Mouse (Mus musculus): Measurements from ENCODE around the gene Eng.

Eng gene

DNA sequence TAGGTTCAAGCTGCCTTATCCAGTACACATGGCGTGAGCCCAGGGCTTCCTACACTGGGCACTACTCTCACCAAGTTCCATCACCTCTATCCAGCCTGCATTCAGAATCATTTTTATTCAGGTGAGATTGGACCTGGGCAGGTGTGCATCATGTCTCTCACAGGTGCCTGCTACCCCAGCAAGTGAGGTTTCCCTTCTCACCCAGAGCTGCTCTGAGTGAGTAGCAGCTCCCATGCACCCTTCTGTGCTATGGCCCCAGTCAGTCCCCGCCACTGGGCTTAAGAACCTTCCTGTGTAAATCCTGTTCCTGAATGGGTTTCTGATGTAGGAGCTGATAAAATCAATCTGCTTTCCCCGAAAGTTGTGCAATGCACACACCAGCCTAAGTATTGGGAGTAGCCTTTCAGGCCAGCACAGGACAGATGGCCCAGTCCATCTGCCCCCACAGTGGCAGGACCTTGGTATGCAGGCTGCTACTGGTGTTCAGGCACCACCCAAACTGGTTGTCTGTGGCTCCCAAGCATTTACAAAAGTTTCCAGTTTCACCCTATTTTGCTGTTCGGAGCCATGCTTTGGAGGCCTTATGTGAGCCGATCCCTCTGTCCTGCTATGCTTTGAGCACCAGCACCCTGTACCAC, 22.2 kb upstream of the Eng start:
- DNase-seq = no peak

DNA sequence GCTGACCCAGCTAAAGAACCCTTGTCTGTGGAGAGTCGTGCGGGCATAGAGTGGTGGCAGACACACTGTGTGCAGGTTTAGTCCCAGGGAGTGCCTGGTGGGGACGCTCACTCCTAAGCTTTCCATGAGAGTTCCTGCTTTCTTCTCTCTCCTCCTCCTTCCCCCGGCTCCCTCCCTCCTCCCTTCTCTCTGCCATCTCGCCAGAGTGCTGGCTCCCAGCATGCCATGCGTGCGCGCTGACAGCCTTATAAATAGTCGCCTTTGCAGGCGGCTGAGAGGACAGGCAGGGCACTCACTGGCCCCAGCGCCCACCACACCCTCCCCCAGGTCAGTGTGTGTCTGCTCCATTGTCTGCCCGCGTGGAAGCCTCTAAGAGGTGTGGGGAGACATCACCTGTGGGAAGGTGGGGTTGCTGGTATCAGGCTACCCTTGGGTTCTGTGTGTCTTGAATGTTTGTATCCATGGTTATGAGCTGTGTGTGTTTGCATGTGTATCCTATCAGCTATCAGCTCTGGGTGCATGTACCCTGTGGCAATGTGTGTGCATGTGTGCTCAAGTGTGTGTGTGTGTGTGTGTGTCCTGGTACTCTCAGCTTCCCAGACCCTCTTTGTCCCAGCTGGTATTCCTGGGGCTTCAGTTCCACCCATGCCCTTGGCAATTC, 21.1 kb upstream of the Eng start:
- DNase-seq = peak; percentile 73 to 87

DNA sequence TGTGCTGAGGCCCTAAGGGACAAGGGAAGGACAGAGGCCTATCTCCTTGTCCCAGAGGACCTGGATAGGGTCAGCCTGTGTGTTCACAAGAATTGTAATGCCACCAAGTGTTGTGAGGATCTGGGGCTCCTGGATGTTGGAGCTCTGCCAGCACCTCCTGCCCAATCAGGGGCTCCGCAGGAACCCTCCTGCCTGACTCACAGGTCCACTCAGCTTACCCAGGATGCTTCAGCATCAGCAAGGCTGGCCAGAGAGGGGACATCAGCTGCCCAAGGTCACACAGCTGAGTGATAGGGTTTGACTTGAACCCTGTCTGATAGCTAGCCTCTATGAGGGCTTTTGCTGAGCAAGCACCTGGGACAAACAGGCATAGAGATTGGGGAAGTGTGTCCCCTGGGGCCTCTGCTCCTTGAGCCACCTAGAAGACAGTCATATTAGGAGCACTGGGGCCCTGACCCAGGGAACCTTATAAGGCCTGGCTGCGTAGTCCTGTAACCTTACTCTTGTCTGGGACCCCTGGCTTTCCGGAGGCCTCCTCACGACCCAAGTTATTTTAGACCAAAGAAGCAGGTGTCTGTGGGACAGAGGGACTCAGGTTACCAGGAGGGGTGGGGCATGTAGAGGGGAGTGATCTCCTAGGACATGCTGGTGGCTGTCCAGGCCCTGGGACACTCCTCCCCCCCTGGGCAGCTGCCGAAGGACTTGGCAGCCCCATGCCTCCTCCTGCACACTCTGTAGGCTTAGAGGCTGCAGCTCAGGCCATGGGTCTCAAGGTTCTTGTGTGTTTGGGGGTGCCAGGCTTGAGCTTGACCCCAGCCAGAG, 20.3 kb upstream of the Eng start:
- peak; percentile 38 to 71 for DNase-seq

DNA sequence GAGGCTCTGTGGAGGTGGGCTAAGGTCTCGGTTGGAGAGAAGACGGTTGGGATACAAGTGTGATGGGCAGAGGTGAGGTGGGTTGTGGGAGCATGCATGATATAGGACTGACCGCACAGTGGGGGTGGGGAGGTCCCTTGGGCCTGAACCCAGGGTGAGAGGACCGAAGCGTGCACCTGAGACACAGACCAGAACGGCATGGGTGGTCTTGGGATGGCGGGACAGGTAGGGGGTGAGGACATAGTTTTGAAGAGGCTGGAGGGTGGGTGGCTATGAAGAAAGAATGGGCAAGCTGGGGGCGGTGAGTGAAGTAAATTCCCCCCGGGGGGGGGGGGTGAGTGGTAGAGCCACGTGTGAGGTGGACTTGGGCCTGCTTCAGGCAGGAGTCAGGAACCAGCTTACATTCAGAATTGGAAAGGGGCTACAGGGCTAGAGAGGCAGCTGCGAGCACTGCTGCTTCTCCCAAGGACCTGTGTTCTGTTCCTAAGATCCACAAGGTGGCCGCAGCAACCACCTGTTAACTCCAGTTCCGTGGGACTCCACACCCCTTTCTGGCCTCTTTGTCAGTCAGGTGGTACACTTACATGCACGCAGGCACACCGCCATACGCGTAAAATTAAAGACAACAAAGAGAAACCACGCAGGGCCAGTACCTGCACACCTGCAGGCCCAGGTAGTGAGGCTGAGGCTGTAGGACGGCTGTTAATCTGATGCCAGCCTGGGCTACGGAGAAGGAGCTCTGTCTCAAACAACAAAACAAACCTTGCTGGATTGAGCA, 18.9 kb upstream of the Eng start:
- no peak for DNase-seq

DNA sequence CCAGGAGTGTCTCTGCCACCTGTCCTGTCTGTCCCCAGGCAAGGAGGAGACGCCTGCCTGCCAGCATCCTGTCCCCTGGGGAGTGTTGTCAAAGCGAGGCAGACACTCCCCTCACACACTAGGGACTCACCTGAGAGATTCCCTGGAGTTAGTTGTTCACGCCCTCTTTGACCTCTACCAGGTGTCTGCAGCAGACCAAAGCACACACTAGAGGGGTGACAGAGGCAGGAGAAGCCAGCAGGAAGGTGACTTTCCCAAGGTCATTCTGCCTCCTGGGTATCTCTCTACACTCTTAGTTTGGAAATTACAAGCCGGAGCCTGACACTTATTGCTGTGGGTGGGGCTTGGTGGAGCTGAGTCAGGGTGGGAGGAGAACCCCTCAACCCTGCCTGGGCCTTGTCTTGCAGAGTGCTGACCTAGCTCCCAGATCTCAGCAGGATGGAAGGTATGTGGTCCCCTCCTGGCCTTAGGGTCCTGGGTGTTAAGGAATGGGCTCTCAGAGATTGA, 18.3 kb upstream of the Eng start:
- DNase-seq = no peak

GRCm38 (mm10) chr2:32628729-32629128, 17.7 kb upstream of the Eng start:
- peak; percentile 70 to 78 for DNase-seq

DNA sequence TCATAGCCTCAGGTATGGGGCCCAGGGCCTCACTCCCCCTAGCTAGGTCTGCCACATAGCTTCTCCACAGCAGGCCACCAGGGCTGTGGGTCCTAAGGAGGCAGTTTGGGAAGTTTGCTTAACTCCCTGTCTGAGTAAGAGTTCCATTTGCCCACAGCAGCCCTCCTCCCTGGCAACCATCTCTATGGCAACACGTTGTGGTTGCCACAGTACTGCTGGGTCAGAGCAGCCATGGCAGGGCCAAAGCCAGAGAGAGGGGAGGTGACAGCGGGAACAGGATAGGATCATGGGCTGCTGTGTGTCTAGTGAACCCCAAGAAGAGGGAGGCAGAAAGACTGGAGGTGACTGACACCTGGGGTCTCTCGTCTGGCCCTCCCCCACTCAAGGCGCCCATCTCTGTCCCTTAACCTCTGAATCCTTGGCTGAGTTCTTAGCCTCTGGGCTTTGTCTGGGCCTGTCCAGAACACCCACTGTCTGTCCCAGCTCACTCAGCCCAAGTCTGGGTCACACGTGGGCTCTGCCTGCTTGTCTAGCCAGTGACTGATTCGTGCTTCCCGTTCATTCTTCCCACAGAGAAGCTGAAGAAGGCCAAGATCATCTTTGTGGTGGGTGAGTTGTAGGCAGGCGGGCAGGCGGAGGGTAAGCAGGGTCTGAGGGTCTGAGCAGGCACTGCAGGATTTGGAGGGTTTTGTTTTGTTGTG, 17.0 kb upstream of the Eng start:
- peak; percentile 59 to 83 for DNase-seq

- peak in 1 of 2 experiments; percentile 30 for DNase-seq
These were observed 16.4 kb upstream of the Eng start for GRCm38 (mm10) chr2:32630036-32630435.

DNA sequence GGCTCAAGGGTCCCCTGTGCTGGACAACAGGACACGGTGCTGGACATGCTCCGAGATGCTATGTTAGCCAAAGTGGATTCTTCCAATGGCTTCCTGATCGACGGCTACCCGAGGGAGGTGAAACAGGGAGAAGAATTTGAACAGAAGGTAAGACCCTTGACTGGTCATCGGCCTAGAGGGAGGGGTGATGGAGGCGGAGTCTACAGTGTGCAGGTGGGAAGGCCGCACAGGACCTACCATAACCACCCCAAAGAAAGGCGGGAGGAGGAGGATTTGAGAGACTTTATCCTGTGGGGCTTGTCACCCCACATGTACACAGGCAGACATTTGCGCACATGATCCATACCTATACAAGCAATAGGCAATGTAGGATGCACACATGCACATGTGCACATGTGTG, 15.3 kb upstream of the Eng start:
- peak in 1 of 2 experiments; percentile 42 for DNase-seq

DNA sequence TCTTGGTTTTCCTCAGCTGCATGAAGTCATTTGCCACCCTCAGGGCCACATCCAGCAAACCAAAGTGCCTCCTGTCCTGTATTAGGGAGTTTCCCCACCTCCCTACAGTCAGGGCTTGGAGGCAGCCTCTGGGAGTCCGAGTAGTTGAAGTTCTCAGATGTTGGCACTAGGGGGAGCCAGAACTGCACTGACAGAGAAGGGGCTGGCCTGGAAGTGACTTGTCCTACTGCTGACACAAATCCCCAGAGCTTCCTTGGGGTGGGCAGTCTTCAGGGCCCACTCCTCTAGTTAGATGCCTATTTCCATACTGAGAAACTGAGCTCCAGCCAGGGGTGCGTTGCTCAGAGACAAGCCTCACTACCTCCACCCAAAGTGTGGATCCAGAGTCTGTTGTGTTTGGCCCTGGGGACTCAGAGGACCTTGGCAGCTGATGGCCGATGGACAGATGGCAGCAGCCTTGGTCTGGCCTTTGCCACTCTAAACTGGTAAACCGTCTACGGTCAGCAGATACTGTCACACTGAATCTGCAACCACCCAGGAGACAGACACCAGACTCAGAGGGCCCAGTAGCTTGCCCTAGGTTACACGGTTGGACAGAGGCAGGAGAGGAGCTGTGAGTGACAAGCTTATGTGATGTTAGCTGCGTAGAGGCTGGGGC, 14.5 kb upstream of the Eng start:
- peak; percentile 82 to 85 for DNase-seq

DNA sequence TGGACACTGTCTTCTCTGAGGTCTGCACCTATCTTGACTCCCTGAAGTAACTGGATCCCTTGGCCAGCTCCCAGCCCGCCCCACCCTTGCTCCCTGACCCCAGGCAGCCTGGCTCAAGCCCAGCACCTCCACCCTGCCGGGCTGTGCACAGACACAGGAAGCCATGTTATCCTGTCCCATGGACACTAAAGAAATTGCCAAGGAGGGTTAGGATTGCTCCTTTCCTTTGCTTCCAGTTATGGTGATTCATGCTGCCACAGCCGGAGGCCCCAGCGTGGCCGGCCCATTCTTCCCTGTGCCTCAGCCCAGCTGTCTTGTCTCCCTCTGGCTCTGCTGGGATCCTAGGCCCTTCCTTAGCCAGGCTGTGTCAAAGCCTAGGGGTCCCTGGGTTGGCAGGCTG, 12.7 kb upstream of the Eng start:
- peak; percentile 68 to 86 for DNase-seq

- DNase-seq = peak in 1 of 2 experiments; percentile 54
These were observed 11.9 kb upstream of the Eng start for GRCm38 (mm10) chr2:32634277-32635105.

DNA sequence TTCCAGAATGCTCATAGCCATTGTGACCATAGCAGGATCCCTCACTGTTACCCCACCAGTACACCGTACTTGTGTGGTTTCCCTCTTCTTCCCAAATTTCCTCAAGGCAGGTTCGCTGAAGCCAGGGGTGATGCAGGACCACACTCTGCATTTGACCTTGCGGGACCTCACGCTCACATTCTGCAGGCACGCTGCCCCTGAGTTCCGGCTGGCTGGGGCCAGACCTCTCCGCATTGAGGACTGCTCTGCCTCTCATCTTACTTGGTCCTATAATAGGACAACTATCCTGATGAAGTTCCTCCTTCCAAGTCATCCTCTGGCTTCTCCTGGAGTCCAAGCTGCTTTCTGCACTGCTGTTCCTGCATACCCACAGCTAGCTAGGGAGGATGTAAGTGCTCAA, 9.8 kb upstream of the Eng start:
- DNase-seq = no peak

DNA sequence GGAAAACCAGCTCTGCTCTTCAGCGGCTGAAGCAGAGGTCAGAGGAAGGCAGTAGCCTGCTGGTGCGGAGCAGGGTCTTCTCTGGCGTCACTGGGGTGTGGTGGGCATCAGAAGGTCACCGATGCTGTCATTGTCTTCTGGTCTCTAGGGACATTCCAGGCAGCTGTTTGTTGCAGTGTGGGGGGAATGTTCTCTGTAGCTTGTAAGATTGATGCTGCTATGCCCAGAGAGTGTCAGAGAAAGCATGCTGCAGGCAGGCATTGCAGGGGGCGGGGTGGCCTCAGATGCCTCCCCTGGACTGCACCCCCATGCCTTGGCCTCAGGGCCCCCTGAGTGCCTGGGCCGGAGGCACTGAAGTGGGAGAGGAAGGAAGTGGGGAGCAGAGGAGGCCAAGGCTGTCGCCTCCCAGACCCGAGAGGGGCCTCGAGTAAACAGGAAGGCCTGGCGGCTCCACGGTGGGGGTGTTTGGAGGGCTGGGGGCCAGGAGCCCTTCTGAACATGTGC, 8.6 kb upstream of the Eng start:
- peak; percentile 74 to 94 for DNase-seq

GRCm38 (mm10) chr2:32639632-32640031, 6.8 kb upstream of the Eng start:
- DNase-seq = no peak

DNA sequence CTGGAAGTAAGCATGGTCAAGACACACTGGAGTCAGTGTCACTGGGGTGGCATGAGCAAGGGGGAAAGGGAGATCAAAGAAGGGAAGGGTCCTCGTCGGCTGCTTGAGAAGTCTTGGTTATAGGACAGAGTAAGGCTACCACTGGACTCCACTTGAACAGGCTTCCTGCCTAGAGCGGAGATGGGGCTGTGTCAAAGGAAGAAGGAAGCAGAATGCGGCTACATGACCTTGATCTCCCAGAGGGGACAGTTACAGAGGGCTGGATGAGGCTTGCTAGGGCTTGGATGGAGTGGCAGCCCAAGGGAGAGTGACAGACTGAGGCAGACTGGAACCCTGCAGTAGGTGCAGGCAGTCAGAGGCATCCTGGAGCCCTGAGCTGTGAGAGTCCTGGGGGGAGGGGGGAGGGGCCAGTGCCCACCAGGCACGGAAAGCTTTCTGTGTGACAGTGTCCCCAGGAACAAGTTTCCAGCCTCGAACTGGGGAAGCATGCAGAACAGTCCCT, 5.8 kb upstream of the Eng start:
- DNase-seq = no peak

GRCm38 (mm10) chr2:32641810-32642209, 4.6 kb upstream of the Eng start:
- no peak for DNase-seq

DNA sequence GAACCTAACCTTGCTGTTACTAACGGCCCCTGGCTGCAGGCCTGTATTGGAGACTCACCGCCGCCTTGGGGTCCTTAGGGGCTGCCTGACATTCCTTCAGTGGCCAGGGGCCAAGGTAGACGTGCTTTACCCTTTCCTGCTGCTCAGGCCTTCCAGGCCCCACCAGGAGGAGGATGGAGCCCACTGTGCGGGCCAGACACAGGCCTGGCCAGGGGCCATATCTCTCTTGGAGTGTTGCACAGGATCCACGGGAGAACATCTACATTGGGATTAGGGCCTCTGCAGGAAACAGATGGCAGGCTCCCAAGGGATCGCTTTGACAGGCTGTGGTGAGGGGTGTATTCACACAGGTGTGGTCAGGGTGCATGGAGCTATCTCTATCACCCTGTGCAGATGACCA, 3.6 kb upstream of the Eng start:
- DNase-seq = peak; percentile 75 to 86

DNA sequence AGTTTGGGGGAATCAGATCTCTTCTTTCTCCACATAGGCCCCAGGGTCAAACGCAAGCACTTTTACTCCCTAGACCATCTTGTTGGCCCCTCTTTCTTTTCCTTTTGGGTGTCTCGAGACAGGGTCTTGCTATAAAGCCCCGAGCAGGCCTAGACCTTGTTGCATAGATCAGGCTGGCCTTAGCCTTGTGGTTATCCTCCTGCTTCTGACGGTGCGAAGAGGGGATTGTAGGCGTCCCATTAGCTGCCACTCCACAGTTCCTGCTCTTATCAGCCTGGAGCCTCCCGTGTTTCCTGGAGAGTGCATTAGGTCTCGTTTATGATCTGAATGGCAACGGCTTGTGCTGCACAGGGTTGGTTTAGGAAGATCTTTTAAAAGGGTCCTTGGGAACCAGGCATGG, 2.3 kb upstream of the Eng start:
- no peak for DNase-seq

DNA sequence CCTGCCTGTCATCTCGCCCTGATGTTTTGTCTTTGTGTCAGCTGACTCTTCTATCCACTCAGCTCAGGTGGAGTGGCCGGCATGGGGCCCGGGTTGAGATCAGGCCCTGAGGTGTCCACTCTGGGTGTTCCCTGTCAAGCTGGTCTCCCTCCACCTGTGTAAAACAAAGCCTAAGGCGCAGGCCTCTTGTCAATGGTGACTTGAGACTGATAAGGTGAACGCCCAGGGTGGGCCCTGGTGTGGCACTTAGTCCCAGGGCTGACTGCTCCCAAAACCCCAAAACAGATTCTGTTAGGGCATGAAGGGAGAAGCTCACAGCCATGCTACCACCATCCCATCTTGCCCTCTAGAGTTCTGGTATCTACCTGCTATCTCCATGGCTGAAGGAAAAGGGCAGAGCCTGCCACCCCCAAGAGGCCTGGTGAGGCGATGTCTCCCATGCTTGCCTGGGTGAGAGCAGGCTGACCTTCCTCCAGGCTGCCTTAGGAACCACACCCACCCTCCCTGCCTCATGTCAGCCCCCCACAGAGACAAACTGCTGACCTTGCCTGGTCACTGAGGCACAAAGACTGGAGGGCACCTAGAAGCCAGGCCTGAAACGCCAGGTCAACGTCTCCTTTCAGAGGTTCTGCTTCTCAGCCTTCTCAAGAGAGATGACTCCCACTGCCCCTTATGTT, 1.5 kb upstream of the Eng start:
- no peak for DNase-seq

Data from kidney, postnatal 25 days (tissue).